Mouse (Mus musculus) brown adipose tissue, adult 24 weeks (tissue): Measurements from ENCODE around the gene Nckap5l. TPM values are rescaled to one million over a fixed set of nuclear protein-coding genes. Genes with fewer than 3 reads are reported as not detected.
A peak's percentile ranks its signal among the peaks of the same experiment; 100 is the strongest.
"Not testable (repeated sequence)": the region's sequence is repeated elsewhere in the genome, so short reads cannot be mapped to it uniquely, and the experiment has no call there.

ENCODE experiments used
- H3K27ac ChIP-seq: fragments of 200-500 bp; replicated peaks from 2 replicates; pipeline ENCODE4 v1.5.1; 2012; ENCODE audit warnings: low read depth, mild to moderate bottlenecking, low read length
- H3K4me1 ChIP-seq: fragments of 200-500 bp; 2 replicates; pipeline ENCODE4 v1.6.1; 2012; ENCODE audit warnings: low read length, mixed read lengths; ENCODE audit not compliant: control insufficient read depth, insufficient read depth, insufficient read length
- H3K4me3 ChIP-seq: fragments of 200-500 bp; 2 replicates; pipeline ENCODE4 v1.5.1; 2012; ENCODE audit warnings: low read depth, mild to moderate bottlenecking, low read length, moderate library complexity; ENCODE audit not compliant: insufficient read depth
- polyA plus RNA-seq: library from polyadenylated mRNA; stranded (reverse); fragments of >200 nt; gene quantifications from 2 replicates; pipeline ENCODE4 v1.2.4, GENCODE M21; 2012; ENCODE audit not compliant: missing spikeins, insufficient read depth, insufficient read length

Nckap5l gene
- polyA plus RNA-seq, 1 experiment: 1.1 TPM

GRCm38 (mm10) chr15:99403159-99403889 lies 54.2 kb downstream of the Nckap5l start:
- Histone ChIP-seq H3K27ac (no peak overlapping the region), H3K4me1 (peaks cover 18% of the 10 kb centered on the region), H3K4me3 (no peak overlapping the region)

- H3K27ac ChIP-seq: no peak overlapping the region
- peaks cover 30% of the 10 kb centered on the region for H3K4me1 ChIP-seq
- H3K4me3 ChIP-seq: no peak overlapping the region
Measured at GRCm38 (mm10) chr15:99400602-99401001, 56.9 kb downstream of the Nckap5l start.

- peak overlapping the region; percentile 27 for H3K27ac ChIP-seq
- H3K4me1 ChIP-seq: peaks cover 33% of the 10 kb centered on the region
- peak overlapping the region; percentile 7; the same call in 1 of the 2 replicates for H3K4me3 ChIP-seq
Measured at GRCm38 (mm10) chr15:99399503-99400245, 57.9 kb downstream of the Nckap5l start.

GRCm38 (mm10) chr15:99397622-99398021 lies 59.9 kb downstream of the Nckap5l start:
- no peak overlapping the region for H3K4me3 ChIP-seq
- H3K27ac ChIP-seq: no peak overlapping the region
- peaks cover 33% of the 10 kb centered on the region for H3K4me1 ChIP-seq

- Histone ChIP-seq H3K4me1 (peaks cover 33% of the 10 kb centered on the region), H3K27ac (peak overlapping the region; percentile 0; the same call in 1 of the 2 replicates), H3K4me3 (peak overlapping the region; percentile 7; the same call in 1 of the 2 replicates)
Measured at GRCm38 (mm10) chr15:99396875-99397274, 60.7 kb downstream of the Nckap5l start.

GRCm38 (mm10) chr15:99396462-99396861 lies 61.1 kb downstream of the Nckap5l start:
- H3K4me1 ChIP-seq: peaks cover 33% of the 10 kb centered on the region
- no peak overlapping the region; the same call in 1 of the 2 replicates for H3K27ac ChIP-seq
- peak overlapping the region; percentile 7; the same call in 1 of the 2 replicates for H3K4me3 ChIP-seq

- Histone ChIP-seq H3K27ac (peak overlapping the region; percentile 88), H3K4me1 (peaks cover 17% of the 10 kb centered on the region), H3K4me3 (peak overlapping the region; percentile 68)
Measured at GRCm38 (mm10) chr15:99393386-99394252, 63.9 kb downstream of the Nckap5l start.

- peak within 1 kb of the TSS; percentile 88 for H3K27ac ChIP-seq
Measured at GRCm38 (mm10) chr15:99392486-99393385, 64.8 kb downstream of the Nckap5l start, which contains the start of gene Tmbim6. Gene Tmbim6 (plus strand): TSS chr15:99392882.

GRCm38 (mm10) chr15:99391975-99392374 lies 65.6 kb downstream of the Nckap5l start:
- Histone ChIP-seq H3K4me1 (peaks cover 11% of the 10 kb centered on the region), H3K27ac (peak overlapping the region; percentile 62), H3K4me3 (peak overlapping the region; percentile 49)

More at GRCm38 (mm10) chr15:99392486-99393385, 64.8 kb downstream of the Nckap5l start, which contains the start of gene Tmbim6:
- H3K4me1 ChIP-seq: peaks cover 13% of the 10 kb centered on the region
- H3K4me3 ChIP-seq: peak within 1 kb of the TSS; percentile 68

GRCm38 (mm10) chr15:99390472-99391401 lies 66.8 kb downstream of the Nckap5l start:
- Histone ChIP-seq H3K27ac (no peak overlapping the region), H3K4me1 (0 out of 2 replicates have a peak, but pooled peaks cover 2% of the 10 kb centered on the region)

GRCm38 (mm10) chr15:99387976-99388375 lies 69.6 kb downstream of the Nckap5l start:
- H3K4me1 ChIP-seq: no peaks in the 10 kb centered on the region
- no peak overlapping the region for H3K27ac ChIP-seq
- no peak overlapping the region for H3K4me3 ChIP-seq

More at GRCm38 (mm10) chr15:99390472-99391401, 66.8 kb downstream of the Nckap5l start:
- H3K4me3 ChIP-seq: no peak overlapping the region

GRCm38 (mm10) chr15:99386796-99387195 lies 70.8 kb downstream of the Nckap5l start:
- H3K4me3 ChIP-seq: no peak overlapping the region
- H3K4me1 ChIP-seq: no peaks in the 10 kb centered on the region
- no peak overlapping the region for H3K27ac ChIP-seq

GRCm38 (mm10) chr15:99386110-99386509 lies 71.4 kb downstream of the Nckap5l start:
- H3K4me3 ChIP-seq, H3K4me1 ChIP-seq, H3K27ac ChIP-seq: not testable (repeated sequence)
